Mouse (Mus musculus): ENCODE data around the gene Polr3f. TPM values are rescaled to one million over a fixed set of nuclear protein-coding genes. Genes with fewer than 3 reads are reported as not detected.
A peak's percentile ranks its signal among the peaks of the same experiment; 100 is the strongest.

Polr3f gene
- polyA plus RNA-seq, 1 experiment, result 21.4 TPM

- TF ChIP-seq POLR2A (IDR thresholded peaks at IDR 0.05; ENCODE audit: borderline replicate concordance, insufficient read depth, low read length) (no peak), CTCF (IDR thresholded peaks at IDR 0.05; ENCODE audit: borderline replicate concordance, insufficient read depth, low read depth, low read length) (no peak)
- 79% methylated on average over 3 of the region's 3 CpGs for WGBS
Observed at GRCm38 (mm10) chr2:144519772-144520171, 7.7 kb upstream of the Polr3f start.

GRCm38 (mm10) chr2:144525856-144526255 lies 1.7 kb upstream of the Polr3f start:
- peak overlapping the region; percentile 7 for H3K4me3 ChIP-seq (replicated peaks; ENCODE audit: insufficient read depth, low read depth, low read length)
- 39% methylated on average over 10 of the region's 10 CpGs for WGBS
- H3K27ac ChIP-seq (ENCODE audit: insufficient read depth, low read length), result no peak overlapping the region
- peak; percentile 28 to 40 for DNase-seq
- TF ChIP-seq CTCF (IDR thresholded peaks at IDR 0.05; ENCODE audit: borderline replicate concordance, insufficient read depth, low read depth, low read length) (no peak), POLR2A (IDR thresholded peaks at IDR 0.05; ENCODE audit: borderline replicate concordance, insufficient read depth, low read length) (no peak)
- H3K27me3 ChIP-seq (ENCODE audit: control insufficient read depth, insufficient read depth, low read length), result no peaks in the 10 kb centered on the region
- 0 out of 2 replicates have a peak, but pooled peaks cover 3% of the 10 kb centered on the region for H3K4me1 ChIP-seq (ENCODE audit: control insufficient read depth, insufficient read depth, low read length)

More at GRCm38 (mm10) chr2:144519772-144520171, 7.7 kb upstream of the Polr3f start:
- no peak overlapping the region for H3K27ac ChIP-seq (ENCODE audit: insufficient read depth, low read length)
- H3K4me3 ChIP-seq (replicated peaks; ENCODE audit: insufficient read depth, low read depth, low read length), result no peak overlapping the region
- no peaks in the 10 kb centered on the region for H3K27me3 ChIP-seq (ENCODE audit: control insufficient read depth, insufficient read depth, low read length)
- H3K4me1 ChIP-seq (ENCODE audit: control insufficient read depth, insufficient read depth, low read length), result no peaks in the 10 kb centered on the region
- DNase-seq, result no peak

- TF ChIP-seq CTCF (IDR thresholded peaks at IDR 0.05; ENCODE audit: borderline replicate concordance, insufficient read depth, low read depth, low read length) (no peak), POLR2A (IDR thresholded peaks at IDR 0.05; ENCODE audit: borderline replicate concordance, insufficient read depth, low read length) (no peak; the same call in 1 of the 2 replicates)
- H3K4me1 ChIP-seq (ENCODE audit: control insufficient read depth, insufficient read depth, low read length), result 0 out of 2 replicates have a peak, but pooled peaks cover 3% of the 10 kb centered on the region
- WGBS, result under 1% methylated on average over 25 of the region's 25 CpGs
- H3K27me3 ChIP-seq (ENCODE audit: control insufficient read depth, insufficient read depth, low read length), result no peaks in the 10 kb centered on the region
- peak overlapping the region; percentile 81 for H3K4me3 ChIP-seq (replicated peaks; ENCODE audit: insufficient read depth, low read depth, low read length)
- no peak for DNase-seq
- peak overlapping the region; percentile 96 for H3K27ac ChIP-seq (ENCODE audit: insufficient read depth, low read length)
Observed at GRCm38 (mm10) chr2:144527821-144528174, 280 bp downstream of the Polr3f start.

DNA sequence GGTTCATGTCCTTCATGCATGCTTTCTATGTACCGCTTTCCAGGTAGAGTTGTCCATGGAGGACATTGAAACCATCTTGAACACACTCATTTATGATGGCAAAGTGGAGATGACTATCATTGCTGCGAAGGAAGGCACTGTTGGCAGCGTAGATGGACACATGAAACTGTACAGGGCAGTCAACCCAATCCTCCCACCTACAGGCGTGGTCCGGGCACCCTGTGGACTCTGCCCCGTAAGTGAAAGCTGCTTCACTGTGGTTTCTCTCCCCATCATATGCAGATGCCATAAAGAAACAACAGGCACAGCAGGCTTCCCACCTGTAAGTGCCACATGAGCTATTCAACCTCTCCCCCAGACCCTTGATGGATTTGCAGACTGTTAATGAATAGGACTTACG lies 9.6 kb downstream of the Polr3f start:
- no peak for TF ChIP-seq POLR2A (IDR thresholded peaks at IDR 0.05; ENCODE audit: borderline replicate concordance, insufficient read depth, low read length)
- no peak for TF ChIP-seq CTCF (IDR thresholded peaks at IDR 0.05; ENCODE audit: borderline replicate concordance, insufficient read depth, low read depth, low read length)
- H3K27ac ChIP-seq (ENCODE audit: insufficient read depth, low read length), result no peak overlapping the region
- H3K4me1 ChIP-seq (ENCODE audit: control insufficient read depth, insufficient read depth, low read length), result no peaks in the 10 kb centered on the region
- H3K4me3 ChIP-seq (replicated peaks; ENCODE audit: insufficient read depth, low read depth, low read length), result no peak overlapping the region
- H3K27me3 ChIP-seq (ENCODE audit: control insufficient read depth, insufficient read depth, low read length), result no peaks in the 10 kb centered on the region
- WGBS, result 97% methylated on average over 7 of the region's 7 CpGs
- DNase-seq, result no peak

- 86% methylated on average over 4 of the region's 4 CpGs for WGBS
- no peaks in the 10 kb centered on the region for H3K27me3 ChIP-seq (ENCODE audit: control insufficient read depth, insufficient read depth, low read length)
- no peak overlapping the region for H3K27ac ChIP-seq (ENCODE audit: insufficient read depth, low read length)
- DNase-seq, result no peak
- no peaks in the 10 kb centered on the region for H3K4me1 ChIP-seq (ENCODE audit: control insufficient read depth, insufficient read depth, low read length)
- no peak overlapping the region for H3K4me3 ChIP-seq (replicated peaks; ENCODE audit: insufficient read depth, low read depth, low read length)
- no peak for TF ChIP-seq CTCF (IDR thresholded peaks at IDR 0.05; ENCODE audit: borderline replicate concordance, insufficient read depth, low read depth, low read length)
- TF ChIP-seq POLR2A (IDR thresholded peaks at IDR 0.05; ENCODE audit: borderline replicate concordance, insufficient read depth, low read length), result no peak
Observed at GRCm38 (mm10) chr2:144541246-144541645, 13.7 kb downstream of the Polr3f start.

- no peak for TF ChIP-seq POLR2A (IDR thresholded peaks at IDR 0.05; ENCODE audit: borderline replicate concordance, insufficient read depth, low read length)
- no peak for TF ChIP-seq CTCF (IDR thresholded peaks at IDR 0.05; ENCODE audit: borderline replicate concordance, insufficient read depth, low read depth, low read length)
- 91% methylated on average over 6 of the region's 6 CpGs for WGBS
- Histone ChIP-seq H3K27ac (ENCODE audit: insufficient read depth, low read length) (no peak overlapping the region), H3K4me1 (ENCODE audit: control insufficient read depth, insufficient read depth, low read length) (no peaks in the 10 kb centered on the region), H3K27me3 (ENCODE audit: control insufficient read depth, insufficient read depth, low read length) (no peaks in the 10 kb centered on the region), H3K4me3 (replicated peaks; ENCODE audit: insufficient read depth, low read depth, low read length) (no peak overlapping the region)
- DNase-seq, result no peak
Observed at GRCm38 (mm10) chr2:144543670-144544069, 16.2 kb downstream of the Polr3f start.

- TF ChIP-seq CTCF (IDR thresholded peaks at IDR 0.05; ENCODE audit: borderline replicate concordance, insufficient read depth, low read depth, low read length), result no peak
- TF ChIP-seq POLR2A (IDR thresholded peaks at IDR 0.05; ENCODE audit: borderline replicate concordance, insufficient read depth, low read length), result no peak
- WGBS, result 71% methylated on average over 6 of the region's 6 CpGs
- Histone ChIP-seq H3K27me3 (ENCODE audit: control insufficient read depth, insufficient read depth, low read length) (no peaks in the 10 kb centered on the region), H3K4me3 (replicated peaks; ENCODE audit: insufficient read depth, low read depth, low read length) (no peak overlapping the region), H3K4me1 (ENCODE audit: control insufficient read depth, insufficient read depth, low read length) (no peaks in the 10 kb centered on the region; the same call in 1 of the 2 replicates), H3K27ac (ENCODE audit: insufficient read depth, low read length) (no peak overlapping the region)
- no peak for DNase-seq
Observed at GRCm38 (mm10) chr2:144544630-144545029, 17.1 kb downstream of the Polr3f start.

DNA sequence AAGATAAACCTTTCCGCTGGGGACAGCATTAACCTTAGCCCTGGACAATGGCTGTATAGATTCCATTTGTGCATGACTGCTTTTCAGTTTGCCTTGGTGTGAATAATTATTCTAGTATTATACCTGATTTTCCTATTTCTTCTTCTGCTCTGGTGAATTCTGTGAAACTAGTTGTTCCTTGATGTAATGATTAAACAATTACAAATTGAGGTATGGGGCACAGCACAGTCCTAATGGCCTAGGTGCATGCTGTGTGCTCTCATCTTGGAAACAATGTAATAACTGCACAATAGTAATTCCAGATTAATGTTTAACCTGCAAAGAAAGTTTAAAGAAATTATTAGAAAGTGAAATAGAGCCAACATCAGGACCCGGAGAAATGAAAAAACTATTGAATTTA lies 17.5 kb downstream of the Polr3f start:
- TF ChIP-seq POLR2A (IDR thresholded peaks at IDR 0.05; ENCODE audit: borderline replicate concordance, insufficient read depth, low read length) (no peak), CTCF (IDR thresholded peaks at IDR 0.05; ENCODE audit: borderline replicate concordance, insufficient read depth, low read depth, low read length) (no peak)
- no peak for DNase-seq
- WGBS, result over 99% methylated on average over 2 of the region's 2 CpGs
- Histone ChIP-seq H3K4me3 (replicated peaks; ENCODE audit: insufficient read depth, low read depth, low read length) (no peak overlapping the region), H3K27me3 (ENCODE audit: control insufficient read depth, insufficient read depth, low read length) (no peaks in the 10 kb centered on the region), H3K27ac (ENCODE audit: insufficient read depth, low read length) (no peak overlapping the region), H3K4me1 (ENCODE audit: control insufficient read depth, insufficient read depth, low read length) (no peaks in the 10 kb centered on the region; the same call in 1 of the 2 replicates)
